Mouse (Mus musculus) neural tube, postnatal 0 days (tissue): ENCODE results near the gene Prim1. TPM values are rescaled to one million over a fixed set of nuclear protein-coding genes. Genes with fewer than 3 reads are reported as not detected.

Experiments
- polyA plus RNA-seq: library from polyadenylated mRNA; unstranded; fragments of >200 nt; fragmentation: Nextera tagmentation; extraction: Ambion mirVana; gene quantifications from 2 replicates; pipeline ENCODE4 v1.2.1, GENCODE M21; 2015

Prim1 gene
- 24.3 and 26.1 TPM in 2 replicates for polyA plus RNA-seq

DNA sequence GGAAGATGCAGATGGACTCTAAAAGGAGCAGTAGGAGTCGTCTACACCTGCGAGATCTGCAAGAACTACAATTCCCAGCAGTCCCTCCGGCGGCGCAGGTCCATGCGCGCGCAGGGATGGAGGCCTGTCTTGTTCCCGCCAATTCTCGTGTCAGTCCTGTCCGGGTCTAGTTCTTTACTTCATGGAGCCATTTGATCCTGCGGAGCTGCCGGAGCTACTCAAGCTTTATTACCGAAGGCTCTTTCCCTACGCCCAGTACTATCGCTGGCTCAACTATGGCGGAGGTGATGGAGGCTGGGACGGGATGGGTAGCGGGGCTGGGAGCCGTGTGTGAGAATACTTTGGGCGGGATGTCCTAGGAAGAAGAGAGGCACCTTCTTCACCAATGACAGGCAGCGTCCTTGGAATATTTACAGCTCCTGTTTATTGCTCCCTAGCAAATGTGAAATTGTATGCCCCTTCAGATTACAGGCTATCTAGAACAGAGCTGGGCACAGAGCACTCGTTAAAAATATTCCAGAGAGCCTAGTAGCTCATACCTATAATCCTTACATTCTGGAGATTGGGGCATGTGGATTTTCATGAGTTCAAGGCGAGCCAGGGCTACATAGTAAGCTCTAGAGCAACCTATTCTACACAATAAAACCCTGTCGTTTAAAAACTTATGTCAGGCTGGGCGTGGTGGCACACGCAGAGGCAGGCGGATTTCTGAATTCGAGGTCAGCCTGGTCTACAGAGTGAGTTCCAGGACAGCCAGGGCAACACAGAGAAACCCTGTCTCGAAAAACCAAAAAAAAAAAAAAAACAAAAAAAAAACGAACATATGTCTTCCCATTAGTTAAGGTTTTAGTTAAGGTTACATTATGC is at the start of gene Prim1:
Gene Prim1 (plus strand): TSS at position 101 of the 867 bp plus-strand sequence.

DNA sequence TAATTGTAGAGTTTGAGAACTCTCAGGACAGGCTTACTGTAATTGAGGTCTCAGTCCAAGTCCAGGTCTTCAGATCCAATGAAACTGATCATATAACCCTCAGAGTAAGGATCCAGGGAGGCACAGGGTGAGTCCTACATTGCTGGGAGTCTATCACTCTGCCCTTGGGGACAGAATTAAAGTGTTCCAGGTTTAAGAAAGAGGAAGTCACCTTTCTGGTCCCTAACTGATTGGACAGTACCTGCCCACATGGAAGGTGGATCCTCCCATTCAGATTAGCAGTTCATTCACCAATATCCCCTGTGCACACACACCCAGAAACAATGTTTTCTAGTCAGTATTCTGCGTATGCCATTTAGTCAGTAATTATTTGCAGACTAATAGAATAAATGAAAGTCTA is 7.5 kb upstream of the Prim1 start, which contains the start of gene Hsd17b6:
Gene Hsd17b6 (minus strand): TSS at position 166 of the 400 bp plus-strand sequence.

DNA sequence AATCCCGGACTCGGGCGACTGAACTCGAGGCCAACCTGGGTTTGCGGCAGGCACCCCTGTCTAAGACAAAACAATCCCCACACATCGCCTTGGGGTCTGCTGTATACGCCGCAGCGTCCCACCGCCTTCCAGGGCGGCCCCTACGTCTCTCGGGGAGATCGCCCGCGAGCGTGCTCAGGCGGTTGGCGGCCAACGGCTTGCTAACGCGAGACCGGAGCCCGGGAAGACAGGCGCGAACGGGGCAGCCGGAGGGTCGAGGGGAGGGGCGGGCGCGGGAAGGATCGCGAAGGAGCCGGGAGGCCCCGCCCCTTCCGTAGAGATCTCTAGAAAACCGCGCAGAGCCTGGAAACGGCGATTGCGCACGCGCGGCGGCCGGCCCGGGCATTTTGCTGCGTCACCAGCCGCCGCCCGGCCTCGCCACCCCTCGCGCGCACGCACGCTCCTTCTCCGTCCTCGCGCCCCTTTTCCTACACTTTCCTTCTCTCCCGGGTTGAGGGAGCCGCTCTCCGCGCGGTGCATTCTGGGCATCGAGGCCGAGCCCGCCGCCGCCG is 43.7 kb downstream of the Prim1 start, which contains the start of gene Ptges3:
Gene Ptges3 (plus strand): TSS at position 354 of the 551 bp plus-strand sequence.

Other genes starting within 250 kb of the Prim1 start
- 0.41 and 0.49 TPM in 2 replicates for gene Rdh9, start 238.8 kb upstream of the Prim1 start, polyA plus RNA-seq
- gene Rdh16, start 214.0 kb upstream of the Prim1 start, polyA plus RNA-seq, result not detected in 2 replicates
- gene Rdh19, start 165.2 kb upstream of the Prim1 start, polyA plus RNA-seq, result not detected in 2 replicates
- gene Rdh16f2, start 148.7 kb upstream of the Prim1 start, polyA plus RNA-seq, result not detected in 2 replicates
- gene Rdh7, start 126.4 kb upstream of the Prim1 start, polyA plus RNA-seq, result not detected in 2 replicates
- gene Sdr9c7, start 116.7 kb upstream of the Prim1 start, polyA plus RNA-seq, result not detected in 2 replicates
- gene Hsd17b6, start 7.6 kb upstream of the Prim1 start, polyA plus RNA-seq, result not detected in 2 replicates
- gene Naca, start 20.4 kb downstream of the Prim1 start, polyA plus RNA-seq, result 431 and 441 TPM in 2 replicates
- 362 and 422 TPM in 2 replicates for gene Ptges3, start 43.8 kb downstream of the Prim1 start, polyA plus RNA-seq
- 2,307 and 2,329 TPM in 2 replicates for gene Atp5b, start 68.1 kb downstream of the Prim1 start, polyA plus RNA-seq
- 10.3 and 11.0 TPM in 2 replicates for gene Baz2a, start 76.4 kb downstream of the Prim1 start, polyA plus RNA-seq
- 6.5 and 7.0 TPM in 2 replicates for gene Rbms2, start 165.1 kb downstream of the Prim1 start, polyA plus RNA-seq
- 2.4 and 3.4 TPM in 2 replicates for gene Gls2, start 179.3 kb downstream of the Prim1 start, polyA plus RNA-seq
- 25.4 and 26.1 TPM in 2 replicates for gene Spryd4, start 196.6 kb downstream of the Prim1 start, polyA plus RNA-seq
- not detected in 2 replicates for gene Mip, start 210.7 kb downstream of the Prim1 start, polyA plus RNA-seq
- 11.0 and 13.3 TPM in 2 replicates for gene Timeless, start 216.9 kb downstream of the Prim1 start, polyA plus RNA-seq
- not detected in 2 replicates for gene Apon, start 238.9 kb downstream of the Prim1 start, polyA plus RNA-seq